Mouse (Mus musculus) stomach, postnatal 0 days (tissue): ENCODE results near the gene Sgip1.

Experiments
- CTCF ChIP-seq: IDR thresholded peaks from 2 replicates; pipeline ENCODE4 v1.5.1; 2016; ENCODE audit warnings: antibody characterized with exemption, low read depth, mild to moderate bottlenecking, moderate library complexity
- EP300 ChIP-seq: optimal IDR thresholded peaks from 2 replicates; pipeline ENCODE3; 2016; ENCODE audit warnings: antibody characterized with exemption

- TF ChIP-seq CTCF (no peak), EP300 (no peak)
Measured at GRCm38 (mm10) chr4:102883142-102883541, 142.0 kb downstream of the Sgip1 start.
